Mouse (Mus musculus) forebrain, postnatal 0 days (tissue): ENCODE results near the gene Tescl. TPM values are rescaled to one million over a fixed set of nuclear protein-coding genes. Genes with fewer than 3 reads are reported as not detected.

Experiments used
- ATAC-seq: fragments of 200-750 bp; cut with Nextera tagmentation; 2 replicates; pipeline ENCODE4 v1.8.0; 2017; ENCODE audit warnings: mild to moderate bottlenecking, moderate library complexity
- DNase-seq: peaks from one replicate; pipeline ENCODE4 v3.0.0-alpha.2; 2015
- H3K27ac ChIP-seq: fragments of 300-500 bp; sonication (generic); 2 replicates; pipeline ENCODE4 v1.5.1; 2014; ENCODE audit warnings: low read depth, mild to moderate bottlenecking, antibody characterized with exemption, low read length, moderate library complexity, mixed read lengths
- H3K27me3 ChIP-seq: fragments of 300-500 bp; sonication (generic); 2 replicates; pipeline ENCODE4 v1.6.1; 2014; ENCODE audit warnings: mild to moderate bottlenecking, low read length, mixed read lengths; ENCODE audit not compliant: insufficient read depth
- H3K36me3 ChIP-seq: fragments of 300-500 bp; sonication (generic); 2 replicates; pipeline ENCODE4 v1.6.1; 2014; ENCODE audit warnings: mild to moderate bottlenecking, moderate library complexity; ENCODE audit not compliant: insufficient read depth
- H3K4me1 ChIP-seq: fragments of 300-500 bp; sonication (generic); 2 replicates; pipeline ENCODE4 v1.6.1; 2014; ENCODE audit warnings: antibody characterized with exemption; ENCODE audit not compliant: insufficient read depth
- H3K4me2 ChIP-seq: fragments of 300-500 bp; sonication (generic); 2 replicates; pipeline ENCODE4 v1.6.1; 2014; ENCODE audit warnings: low read depth, mild to moderate bottlenecking, moderate library complexity
- H3K4me3 ChIP-seq: fragments of 300-500 bp; sonication (generic); 2 replicates; pipeline ENCODE4 v1.5.1; 2014; ENCODE audit warnings: low read depth, low read length, mixed read lengths
- H3K9ac ChIP-seq: fragments of 300-500 bp; sonication (generic); 2 replicates; pipeline ENCODE4 v1.6.1; 2014; ENCODE audit warnings: mild to moderate bottlenecking
- H3K9me3 ChIP-seq: fragments of 300-500 bp; sonication (generic); 2 replicates; pipeline ENCODE4 v1.6.1; 2016; ENCODE audit warnings: low read length
- CTCF ChIP-seq: sonication (generic); IDR thresholded peaks from 2 replicates; pipeline ENCODE4 v1.5.1; 2016; ENCODE audit warnings: antibody characterized with exemption, control low read depth, low read depth
- WGBS: fragments of 180-500 bp; shearing (Covaris S2); extraction: QIAGEN DNeasy Blood & Tissue Kit; methylation state at CpG from one replicate; pipeline ENCODE4 v1.1.7; 2014; 5-methylcytosine and 5-hydroxymethylcytosine counted together
- polyA plus RNA-seq: library from polyadenylated mRNA; unstranded; fragments of >200 nt; fragmentation: Nextera tagmentation; extraction: Ambion mirVana; gene quantifications from 2 replicates; pipeline ENCODE4 v1.2.1, GENCODE M21; 2015
- total RNA-seq: library from RNA; depleted of rRNA; stranded (reverse); fragments of >200 nt; gene quantifications from 2 replicates; pipeline ENCODE4 v1.2.3, GENCODE M21; 2014

Gene Tescl
- total and polyA plus RNA-seq, 2 experiments from 2014 or later: not detected

DNA sequence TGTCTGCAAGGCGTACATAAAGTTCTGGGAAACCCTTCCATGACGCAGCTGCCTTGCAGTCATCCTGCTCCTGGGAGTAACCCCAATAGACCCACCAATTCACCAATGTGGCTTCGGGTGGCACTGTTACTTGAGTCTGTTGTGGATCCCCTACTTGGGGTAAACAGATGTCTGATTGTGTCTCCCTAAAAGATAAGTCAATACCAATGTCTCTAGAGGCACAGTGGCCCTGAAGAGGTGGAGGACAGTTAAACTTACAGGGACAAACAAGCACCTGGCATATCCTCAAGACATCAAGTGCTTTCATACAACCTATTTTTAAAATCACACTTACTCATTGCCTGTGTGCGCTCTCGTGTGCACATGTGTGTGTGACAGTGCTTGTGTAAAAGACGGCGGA is 38.4 kb downstream of the Tescl start:
- no peak for DNase-seq
- 98% methylated on average over 7 of the region's 7 CpGs for WGBS
- Histone ChIP-seq H3K4me1 (peaks cover 4% of the 10 kb centered on the region; the same call in 1 of the 2 replicates), H3K9me3 (no peaks in the 10 kb centered on the region), H3K27me3 (no peaks in the 10 kb centered on the region), H3K9ac (no peak overlapping the region), H3K36me3 (peaks cover 68% of the 10 kb centered on the region), H3K4me3 (no peak overlapping the region), H3K27ac (no peak overlapping the region), H3K4me2 (no peak overlapping the region)
- no peak for ATAC-seq
- no peak for TF ChIP-seq CTCF

DNA sequence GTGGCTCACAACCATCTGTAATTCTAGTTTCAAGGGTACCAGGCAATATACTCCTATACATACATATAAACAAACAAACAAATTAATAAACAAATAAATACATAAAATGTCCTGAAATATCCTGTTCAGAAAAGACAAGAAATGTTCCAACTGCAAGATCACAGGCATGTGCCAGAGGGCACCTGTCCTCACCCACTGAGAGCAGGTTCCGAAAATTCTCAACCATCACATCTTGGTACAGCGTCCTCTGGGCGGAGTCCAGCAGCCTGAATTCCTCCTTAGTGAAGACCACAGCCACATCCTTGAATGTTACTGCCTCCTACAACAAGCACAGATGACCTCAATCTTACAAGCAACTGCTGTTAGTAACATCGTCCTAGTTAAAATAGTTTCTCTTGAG is 39.0 kb downstream of the Tescl start:
- ATAC-seq: no peak
- Histone ChIP-seq H3K27me3 (no peaks in the 10 kb centered on the region), H3K27ac (no peak overlapping the region), H3K4me1 (peaks cover 4% of the 10 kb centered on the region; the same call in 1 of the 2 replicates), H3K9ac (no peak overlapping the region), H3K4me2 (no peak overlapping the region), H3K9me3 (no peaks in the 10 kb centered on the region), H3K36me3 (peaks cover 74% of the 10 kb centered on the region), H3K4me3 (no peak overlapping the region)
- 99% methylated on average over 4 of the region's 4 CpGs for WGBS
- DNase-seq: no peak
- no peak for TF ChIP-seq CTCF

DNA sequence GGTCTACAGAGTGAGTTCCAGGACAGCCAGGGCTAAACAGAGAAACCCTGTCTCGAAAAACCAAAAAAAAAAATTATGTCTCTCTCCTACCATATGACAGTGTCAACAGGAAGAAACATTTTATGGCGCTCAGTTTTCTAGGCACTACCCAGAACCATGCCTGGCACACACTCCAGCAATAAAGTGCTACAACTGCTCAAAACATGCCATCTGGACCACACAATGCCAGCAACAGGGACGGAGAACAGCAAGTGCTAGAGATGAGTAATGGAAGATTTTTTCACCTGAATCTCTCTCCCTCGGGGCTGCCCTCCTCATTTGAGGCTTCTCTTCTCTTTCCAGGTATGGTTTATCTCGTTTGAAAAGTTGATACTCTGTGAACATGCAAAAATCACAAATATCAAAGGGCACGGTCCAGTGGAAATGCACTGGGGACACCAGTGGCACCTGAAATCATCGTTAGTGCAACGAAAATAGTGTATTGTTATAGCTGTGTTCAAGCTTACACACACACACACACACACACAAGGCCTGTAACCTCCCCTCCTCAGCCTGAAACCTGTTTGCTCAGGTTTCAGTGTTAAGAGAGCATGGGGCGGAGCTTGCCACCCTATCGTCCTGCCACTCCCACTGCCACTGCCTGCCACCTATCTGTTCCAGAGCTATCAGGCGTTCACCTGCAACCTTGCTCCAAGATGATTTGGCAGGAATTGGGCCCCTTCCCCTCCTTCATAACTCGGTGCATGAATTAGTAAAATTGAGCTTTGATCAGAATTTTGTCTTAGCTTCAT is 40.5 kb downstream of the Tescl start:
- 86% methylated on average over 12 of the region's 12 CpGs for WGBS
- Histone ChIP-seq H3K9ac (no peak overlapping the region), H3K36me3 (peaks cover 82% of the 10 kb centered on the region), H3K4me1 (peaks cover 4% of the 10 kb centered on the region; the same call in 1 of the 2 replicates), H3K9me3 (no peaks in the 10 kb centered on the region), H3K27me3 (no peaks in the 10 kb centered on the region), H3K4me3 (no peak overlapping the region), H3K27ac (no peak overlapping the region), H3K4me2 (no peak overlapping the region)
- no peak for TF ChIP-seq CTCF
- DNase-seq: no peak
- no peak for ATAC-seq

DNA sequence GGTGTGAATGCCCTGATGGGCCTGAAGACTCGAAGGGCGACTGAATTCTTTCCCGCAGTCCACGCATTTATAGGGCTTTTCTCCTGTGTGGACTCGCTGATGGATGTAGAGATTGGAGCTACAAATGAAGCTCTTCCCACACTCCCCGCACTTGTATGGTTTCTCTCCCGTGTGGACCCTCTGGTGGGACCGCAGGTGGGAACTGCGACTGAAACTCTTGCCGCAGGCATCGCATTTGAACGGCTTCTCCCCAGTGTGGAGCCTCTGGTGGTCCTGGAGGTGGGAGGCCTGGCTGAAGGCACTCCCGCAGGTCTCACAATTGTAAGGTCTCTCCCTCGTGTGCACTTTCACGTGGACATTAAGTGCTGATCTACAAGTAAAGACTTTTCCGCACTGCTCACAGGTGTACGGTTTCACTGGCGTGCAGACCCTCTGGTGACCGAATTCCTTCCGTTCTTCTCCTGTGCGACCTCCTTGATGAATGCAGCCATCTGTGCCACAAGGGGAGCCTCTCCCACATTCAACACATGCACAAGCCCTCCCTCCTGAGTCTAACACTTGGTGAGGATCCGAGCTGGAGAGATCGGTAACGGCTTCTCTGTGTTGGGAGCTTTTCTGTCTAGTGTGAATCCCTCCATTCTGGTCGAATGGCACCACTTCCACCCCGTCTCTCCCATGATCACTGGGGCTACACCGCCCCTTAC is 42.2 kb downstream of the Tescl start:
- Histone ChIP-seq H3K27me3 (no peaks in the 10 kb centered on the region), H3K4me3 (no peak overlapping the region), H3K27ac (no peak overlapping the region), H3K36me3 (peaks cover 87% of the 10 kb centered on the region), H3K9me3 (no peaks in the 10 kb centered on the region), H3K9ac (no peak overlapping the region), H3K4me1 (no peaks in the 10 kb centered on the region), H3K4me2 (no peak overlapping the region)
- ATAC-seq (no peak), DNase-seq (no peak)
- no peak for TF ChIP-seq CTCF
- 93% methylated on average over 27 of the region's 27 CpGs for WGBS

DNA sequence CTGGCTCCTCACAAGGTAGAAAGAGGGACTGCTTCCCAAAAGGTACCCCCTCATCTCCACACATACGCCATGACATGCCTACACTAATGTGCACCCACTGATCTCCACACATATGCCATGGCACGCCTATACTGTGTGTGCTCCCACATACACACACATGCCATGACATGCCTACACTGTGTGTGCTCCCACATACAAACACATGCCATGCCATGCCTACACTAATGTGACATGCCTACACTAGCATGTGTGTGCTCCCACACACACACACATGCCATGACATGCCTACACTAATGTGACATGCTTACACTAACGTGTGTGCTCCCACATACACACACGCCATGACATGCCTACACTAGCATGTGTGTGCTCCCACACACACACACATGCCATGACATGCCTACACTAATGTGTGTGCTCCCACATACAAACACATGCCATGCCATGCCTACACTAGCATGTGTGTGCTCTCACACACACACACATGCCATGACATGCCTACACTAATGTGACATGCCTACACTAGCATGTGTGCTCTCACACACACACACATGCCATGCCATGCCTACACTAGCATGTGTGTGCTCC is 43.5 kb downstream of the Tescl start:
- H3K4me3 ChIP-seq: no peak overlapping the region
- H3K4me2 ChIP-seq: no peak overlapping the region
- H3K4me1 ChIP-seq: no peaks in the 10 kb centered on the region
- H3K27me3 ChIP-seq: no peaks in the 10 kb centered on the region
- ATAC-seq: no peak; the same call in 1 of the 2 replicates
- H3K27ac ChIP-seq: no peak overlapping the region
- H3K36me3 ChIP-seq: peaks cover 74% of the 10 kb centered on the region
- no peaks in the 10 kb centered on the region for H3K9me3 ChIP-seq
- 98% methylated on average over 4 of the region's 4 CpGs for WGBS
- DNase-seq: no peak
- no peak overlapping the region for H3K9ac ChIP-seq
- no peak for TF ChIP-seq CTCF

DNA sequence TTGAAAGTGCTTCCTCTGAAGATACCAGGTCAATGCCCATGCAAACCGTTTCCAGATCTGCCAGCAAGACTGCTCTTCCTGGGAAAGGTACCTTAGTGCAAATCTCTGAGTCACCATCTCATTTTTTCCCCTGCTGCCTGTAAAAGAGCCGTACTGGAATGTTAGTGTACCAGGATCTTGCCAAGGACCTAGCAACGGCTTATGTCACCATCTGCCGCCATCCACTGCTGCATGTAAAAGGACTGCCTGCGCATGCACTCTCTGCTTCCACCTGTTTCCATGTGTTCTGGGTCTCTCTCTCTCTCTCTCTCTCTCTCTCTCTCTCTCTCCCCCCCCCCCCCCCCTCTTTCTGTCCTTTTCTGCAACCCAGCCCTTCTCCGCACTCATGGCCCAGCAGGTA is 45.2 kb downstream of the Tescl start:
- H3K4me1 ChIP-seq: no peaks in the 10 kb centered on the region
- 83% methylated on average over 6 of the region's 6 CpGs for WGBS
- ATAC-seq: peak; percentile 61
- peak; percentile 36 for DNase-seq
- H3K4me2 ChIP-seq: no peak overlapping the region
- peaks cover 57% of the 10 kb centered on the region for H3K36me3 ChIP-seq
- H3K27ac ChIP-seq: no peak overlapping the region
- H3K4me3 ChIP-seq: no peak overlapping the region
- H3K9ac ChIP-seq: no peak overlapping the region
- no peaks in the 10 kb centered on the region for H3K27me3 ChIP-seq
- no peak for TF ChIP-seq CTCF
- H3K9me3 ChIP-seq: no peaks in the 10 kb centered on the region

DNA sequence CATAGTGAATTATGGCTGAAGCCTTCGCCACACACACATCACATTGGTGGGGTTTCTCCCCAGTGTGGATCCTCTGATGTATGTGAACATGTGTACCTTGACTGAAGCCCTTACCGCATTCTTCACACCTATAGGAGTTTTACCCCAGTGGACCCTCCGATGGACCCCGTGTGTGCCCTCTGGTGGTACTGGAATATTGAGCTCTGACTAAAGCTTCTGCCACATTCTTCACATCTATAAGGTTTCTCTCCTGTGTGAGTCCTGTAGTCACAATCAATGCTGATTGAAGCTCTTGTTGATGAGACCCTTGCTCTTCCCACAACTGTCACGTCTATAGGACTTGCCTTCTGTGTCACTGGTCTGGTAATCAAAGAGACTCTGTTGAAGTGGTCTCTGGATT is 46.1 kb downstream of the Tescl start:
- 84% methylated on average over 5 of the region's 5 CpGs for WGBS
- H3K9ac ChIP-seq: no peak overlapping the region

More for the DNA sequence above, 46.1 kb downstream of the Tescl start:
- H3K27ac ChIP-seq: no peak overlapping the region
- DNase-seq (no peak), ATAC-seq (no peak)
- no peak for TF ChIP-seq CTCF
- H3K27me3 ChIP-seq: no peaks in the 10 kb centered on the region
- no peaks in the 10 kb centered on the region for H3K9me3 ChIP-seq
- H3K36me3 ChIP-seq: peaks cover 48% of the 10 kb centered on the region
- H3K4me2 ChIP-seq: no peak overlapping the region
- H3K4me1 ChIP-seq: no peaks in the 10 kb centered on the region
- H3K4me3 ChIP-seq: no peak overlapping the region
